Mouse (Mus musculus) limb, embryonic 10.5 days (tissue): ENCODE data around the gene Olfr1393. TPM values are rescaled to one million over a fixed set of nuclear protein-coding genes. Genes with fewer than 3 reads are reported as not detected.

ENCODE experiments used
- DNase-seq: peaks from one replicate; pipeline ENCODE4 v3.0.0-alpha.2; 2017; ENCODE audit warnings: low spot score
- H3K27ac ChIP-seq: fragments of 300-500 bp; sonication (generic); 2 replicates; pipeline ENCODE4 v1.5.1; 2016; ENCODE audit warnings: mild to moderate bottlenecking
- H3K27me3 ChIP-seq: fragments of 300-500 bp; sonication (generic); 2 replicates; pipeline ENCODE4 v1.6.1; 2016; ENCODE audit warnings: low read depth, mild to moderate bottlenecking; ENCODE audit not compliant: poor library complexity, severe bottlenecking
- H3K36me3 ChIP-seq: fragments of 300-500 bp; sonication (generic); 2 replicates; pipeline ENCODE4 v1.6.1; 2016; ENCODE audit warnings: mild to moderate bottlenecking, moderate library complexity
- H3K4me1 ChIP-seq: fragments of 300-500 bp; sonication (generic); 2 replicates; pipeline ENCODE4 v1.6.1; 2016
- H3K4me3 ChIP-seq: fragments of 300-500 bp; sonication (generic); 2 replicates; pipeline ENCODE4 v1.5.1; 2016; ENCODE audit warnings: mild to moderate bottlenecking, moderate library complexity
- H3K9me3 ChIP-seq: fragments of 300-500 bp; sonication (generic); replicated peaks from 2 replicates; pipeline ENCODE4 v1.6.1; 2016; ENCODE audit warnings: mild to moderate bottlenecking
- WGBS: fragments of 180-500 bp; shearing (Covaris S2); methylation state at CpG from one replicate; pipeline ENCODE4 v1.1.7; 2016; 5-methylcytosine and 5-hydroxymethylcytosine counted together
- polyA plus RNA-seq: library from polyadenylated mRNA; unstranded; fragments of >200 nt; fragmentation: Nextera tagmentation; extraction: Ambion mirVana; gene quantifications from 2 replicates; pipeline ENCODE4 v1.2.1, GENCODE M21; 2016

Gene Olfr1393
- polyA plus RNA-seq, 1 experiment from 2014 or later: not detected

DNA sequence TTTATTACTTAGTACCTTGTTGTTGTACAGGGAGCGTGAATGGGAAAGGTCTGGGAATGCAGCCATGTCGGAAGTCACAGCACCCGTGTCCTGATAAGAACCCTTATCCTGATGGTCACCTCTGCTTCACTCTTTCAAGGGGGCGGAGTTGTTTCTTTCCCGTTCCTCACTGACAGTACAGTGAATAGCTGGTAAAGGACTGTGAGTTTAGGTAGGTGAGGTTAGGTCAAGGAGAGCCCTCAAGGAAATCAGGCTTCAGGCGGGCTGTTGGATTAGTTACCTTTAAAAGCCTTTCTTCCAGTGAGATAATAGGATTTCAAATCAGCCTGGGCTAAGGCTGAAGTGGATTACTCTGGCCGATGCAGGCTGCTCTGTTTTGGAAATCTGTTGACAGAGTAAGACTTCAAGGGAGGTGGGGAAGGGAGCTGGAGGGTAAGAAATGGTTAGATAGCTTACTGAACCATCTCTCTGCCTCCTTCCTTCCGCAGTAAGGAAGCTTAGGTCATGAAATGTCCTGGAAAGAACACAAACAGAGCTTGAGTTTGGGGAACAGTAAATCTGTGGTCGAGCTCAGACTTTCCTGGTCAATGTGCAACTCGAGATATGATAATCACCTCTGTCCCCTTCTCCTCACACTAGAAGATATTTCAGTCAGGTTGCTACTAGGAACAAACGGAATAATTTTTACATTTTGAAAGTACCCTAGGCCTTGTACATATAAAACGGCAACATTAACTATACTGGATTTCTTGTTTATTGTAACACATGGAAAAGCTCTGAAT is 32.3 kb upstream of the Olfr1393 start:
- Histone ChIP-seq H3K4me1 (peaks cover 56% of the 10 kb centered on the region), H3K36me3 (no peaks in the 10 kb centered on the region), H3K27me3 (no peaks in the 10 kb centered on the region), H3K9me3 (no peaks in the 10 kb centered on the region), H3K4me3 (peak overlapping the region; percentile 61), H3K27ac (peak overlapping the region; percentile 90)
- 35% methylated on average over 12 of the region's 12 CpGs for WGBS
- peak; percentile 23 for DNase-seq

DNA sequence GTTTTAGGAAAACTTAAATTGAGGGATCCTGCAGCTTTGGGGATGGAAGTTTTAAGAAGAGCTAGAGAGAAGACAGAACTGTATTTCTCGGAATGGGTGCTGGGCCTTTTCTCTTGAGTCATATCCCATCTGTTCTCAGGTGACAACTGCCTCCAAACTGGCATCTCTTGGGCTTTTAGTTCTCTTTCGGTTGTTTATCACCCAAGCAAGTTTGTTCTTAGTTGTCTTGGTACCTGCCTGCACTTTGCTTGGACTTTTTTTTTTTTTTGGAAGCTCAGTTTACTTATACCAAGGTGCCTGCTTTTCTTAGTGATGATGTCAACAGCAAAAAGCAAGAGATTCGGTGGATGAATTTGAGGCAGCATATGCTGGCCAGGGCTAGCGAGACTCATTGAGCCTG is 31.6 kb upstream of the Olfr1393 start:
- no peak overlapping the region for H3K27ac ChIP-seq
- H3K4me1 ChIP-seq: peaks cover 63% of the 10 kb centered on the region
- H3K4me3 ChIP-seq: no peak overlapping the region
- no peaks in the 10 kb centered on the region for H3K36me3 ChIP-seq
- DNase-seq: no peak
- no peaks in the 10 kb centered on the region for H3K27me3 ChIP-seq
- H3K9me3 ChIP-seq: no peaks in the 10 kb centered on the region
- WGBS: 83% methylated on average over 4 of the region's 4 CpGs

DNA sequence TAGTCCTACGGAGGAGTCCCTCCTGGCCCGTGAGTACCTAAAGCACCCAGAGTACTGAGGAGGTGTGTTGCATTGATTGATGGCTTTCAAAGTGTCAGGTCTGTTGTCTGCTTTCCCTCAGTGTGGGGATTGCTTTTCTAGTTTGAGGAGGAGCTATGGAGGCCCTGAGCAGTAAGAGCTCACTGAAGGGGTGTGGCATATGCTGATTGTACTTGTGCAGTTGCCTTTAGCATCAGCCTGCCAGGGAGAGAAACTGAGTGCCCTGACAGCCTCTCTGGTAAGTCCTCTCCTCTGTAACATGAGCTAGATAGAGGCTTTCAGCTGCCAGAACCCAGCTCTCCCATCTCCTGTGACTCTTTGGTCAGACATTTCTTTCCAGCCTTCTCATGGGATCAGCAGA is 30.8 kb upstream of the Olfr1393 start:
- Histone ChIP-seq H3K27ac (no peak overlapping the region), H3K4me3 (no peak overlapping the region), H3K36me3 (peaks cover 4% of the 10 kb centered on the region; the same call in 1 of the 2 replicates), H3K4me1 (peaks cover 70% of the 10 kb centered on the region), H3K9me3 (no peaks in the 10 kb centered on the region), H3K27me3 (no peaks in the 10 kb centered on the region)
- 24% methylated on average over 2 of the region's 2 CpGs for WGBS
- DNase-seq: no peak

DNA sequence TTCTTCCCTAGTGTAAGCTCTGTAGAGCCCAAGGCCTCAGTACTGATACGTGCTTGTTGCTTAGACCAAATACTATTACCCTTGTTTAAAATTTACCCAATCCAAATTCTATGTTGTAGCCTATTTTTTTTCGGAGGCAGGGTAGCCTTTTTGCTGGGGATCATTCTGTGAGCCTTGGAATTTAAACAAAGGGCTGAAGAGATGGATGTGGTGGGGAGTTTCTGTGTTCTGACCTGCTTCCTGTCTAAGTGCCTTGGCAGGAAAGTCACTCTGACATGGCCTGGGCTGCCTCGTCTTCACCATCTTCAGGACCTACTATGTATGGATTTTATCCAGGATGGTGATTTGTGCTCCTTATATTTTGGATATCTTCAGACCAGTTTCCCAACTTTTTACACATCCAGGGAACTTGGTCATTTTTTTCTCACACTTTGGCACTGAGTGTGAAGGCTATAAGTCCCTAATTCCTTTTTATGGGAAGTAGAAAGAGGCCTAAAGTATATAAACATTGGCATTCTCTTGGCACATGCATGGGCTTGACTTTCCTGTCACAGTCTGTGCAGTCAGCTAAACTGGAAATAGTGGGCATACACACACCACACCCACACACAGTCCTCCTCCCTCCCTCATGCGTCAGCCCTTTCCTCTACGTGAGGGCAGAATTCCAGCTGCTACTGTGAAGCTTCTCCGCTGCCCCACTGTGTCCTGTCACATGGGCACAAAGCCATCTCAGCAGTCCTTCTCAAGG is 29.7 kb upstream of the Olfr1393 start:
- WGBS: 72% methylated on average over 6 of the region's 6 CpGs
- DNase-seq: no peak
- peaks cover 14% of the 10 kb centered on the region for H3K36me3 ChIP-seq
- peaks cover 63% of the 10 kb centered on the region for H3K4me1 ChIP-seq
- no peak overlapping the region for H3K4me3 ChIP-seq
- no peaks in the 10 kb centered on the region for H3K9me3 ChIP-seq
- no peaks in the 10 kb centered on the region for H3K27me3 ChIP-seq
- no peak overlapping the region for H3K27ac ChIP-seq

DNA sequence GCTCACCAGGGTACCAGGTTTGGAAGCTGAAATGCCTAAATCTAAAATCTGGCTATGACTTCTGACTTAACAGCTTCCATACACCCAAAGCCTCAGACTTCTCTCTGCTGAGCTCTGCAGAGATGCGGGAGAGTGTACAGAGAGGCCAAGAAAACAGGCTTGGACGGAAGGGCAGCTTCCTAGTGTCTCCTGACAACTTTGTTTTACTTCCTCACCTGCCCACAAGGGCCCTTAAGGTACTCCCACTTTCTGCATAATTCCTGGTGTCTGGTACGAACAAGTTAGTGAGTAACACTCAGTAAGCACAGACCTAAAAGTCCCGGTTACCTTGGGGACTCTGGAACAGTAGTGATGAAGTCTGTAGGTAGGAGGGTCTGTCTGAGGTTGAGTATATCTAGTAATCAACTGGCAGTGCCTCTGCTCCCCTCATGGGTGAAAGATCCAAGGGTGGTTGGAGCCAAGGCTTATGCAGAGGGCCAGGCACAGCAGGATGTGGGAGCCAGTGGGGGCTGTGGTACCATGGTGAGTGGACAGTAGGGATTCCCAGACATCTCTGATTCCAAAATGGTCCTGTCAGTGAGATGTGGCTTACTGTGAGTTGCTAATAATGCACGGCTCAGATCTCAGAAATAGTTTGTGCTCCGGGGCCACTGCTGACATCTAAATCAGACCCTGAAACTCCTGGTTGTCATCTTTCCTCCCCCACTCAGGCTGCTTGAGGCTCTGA is 29.0 kb upstream of the Olfr1393 start:
- Histone ChIP-seq H3K4me1 (peaks cover 63% of the 10 kb centered on the region), H3K4me3 (no peak overlapping the region), H3K27me3 (no peaks in the 10 kb centered on the region), H3K36me3 (peaks cover 21% of the 10 kb centered on the region), H3K27ac (peak overlapping the region; percentile 97), H3K9me3 (no peaks in the 10 kb centered on the region)
- peak; percentile 26 for DNase-seq
- WGBS: 77% methylated on average over 6 of the region's 6 CpGs

DNA sequence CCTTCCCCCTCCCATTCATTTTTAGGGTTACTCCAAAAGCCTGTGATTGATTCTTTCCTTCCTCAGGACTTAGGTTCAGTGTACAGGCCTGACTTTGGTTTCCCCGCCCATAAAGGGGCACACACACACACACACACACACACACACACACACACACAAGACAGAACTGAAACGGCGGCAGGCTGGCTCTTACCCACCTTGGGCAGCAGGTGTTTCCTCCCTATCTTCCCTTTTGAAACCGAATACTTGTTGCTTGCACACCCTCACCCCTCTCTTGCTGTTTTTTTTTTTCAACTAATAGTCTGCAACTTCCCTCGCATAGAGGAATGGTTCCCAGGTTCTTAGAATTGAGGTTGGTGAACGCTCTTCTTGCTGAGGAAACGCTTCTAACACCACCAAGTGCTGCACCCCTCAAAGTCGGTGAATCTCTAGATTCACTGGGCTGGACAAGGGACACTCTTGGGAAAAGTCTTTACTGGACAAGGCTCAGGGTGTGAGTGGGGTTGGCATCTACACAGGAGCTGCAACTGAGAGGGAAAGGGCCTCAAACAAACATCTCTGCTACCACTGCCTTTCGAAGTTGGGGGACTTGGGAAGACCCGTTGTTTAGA is 28.2 kb upstream of the Olfr1393 start:
- Histone ChIP-seq H3K9me3 (no peaks in the 10 kb centered on the region), H3K4me1 (peaks cover 58% of the 10 kb centered on the region), H3K27ac (peak overlapping the region; percentile 97), H3K36me3 (peaks cover 29% of the 10 kb centered on the region), H3K27me3 (no peaks in the 10 kb centered on the region), H3K4me3 (peak overlapping the region; percentile 81)
- WGBS: 29% methylated on average over 10 of the region's 10 CpGs
- peak; percentile 31 for DNase-seq

DNA sequence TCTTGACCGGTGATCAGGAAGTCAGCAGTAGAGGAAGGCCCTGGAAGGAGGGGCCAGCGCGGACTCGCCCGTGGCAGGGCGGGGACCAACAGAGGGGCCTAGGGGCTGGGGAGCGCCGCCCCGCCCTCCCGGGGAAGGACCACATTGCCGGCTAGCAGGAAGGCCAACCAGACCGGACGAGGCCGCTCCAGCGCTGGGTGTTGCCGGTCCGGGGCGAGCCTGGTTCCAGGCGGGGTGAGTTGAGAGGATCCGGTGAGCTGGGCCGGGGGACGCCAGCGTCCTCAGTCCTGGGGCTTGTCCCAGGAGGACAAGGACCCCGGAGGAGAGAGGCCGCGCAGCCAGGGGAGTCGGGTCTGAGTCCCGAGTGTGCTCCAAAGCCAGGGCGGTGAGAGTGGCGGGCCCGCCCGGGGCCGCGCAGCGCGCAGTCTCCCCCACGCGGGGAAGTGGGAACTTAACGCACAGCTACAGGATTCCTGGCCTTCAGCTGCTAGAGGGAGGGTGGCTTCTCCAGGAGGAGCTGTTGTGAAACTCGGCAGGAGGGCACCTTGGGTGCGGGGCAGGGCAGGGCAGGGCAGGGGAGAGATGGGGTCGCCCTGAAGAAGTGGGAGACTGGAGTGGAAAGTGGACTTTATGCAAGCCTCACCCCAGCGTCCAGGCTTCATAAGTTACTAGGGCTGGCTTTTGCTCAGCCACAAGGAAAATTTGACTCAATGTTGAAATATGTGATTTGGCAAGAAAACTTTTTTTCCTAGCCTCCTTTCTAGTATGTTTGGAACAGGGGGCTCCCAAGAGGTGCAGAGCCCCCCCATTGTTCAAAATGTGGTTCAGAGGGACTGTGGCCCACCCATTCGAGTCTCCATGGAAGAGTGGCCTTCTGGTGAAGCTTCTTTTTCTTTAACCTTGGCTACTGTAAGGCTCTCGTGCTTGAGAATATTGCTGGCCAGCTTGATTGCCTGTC is 27.4 kb upstream of the Olfr1393 start:
- WGBS: 2% methylated on average over 45 of the region's 45 CpGs
- H3K27ac ChIP-seq: peak overlapping the region; percentile 97
- peak; percentile 91 for DNase-seq
- peaks cover 50% of the 10 kb centered on the region for H3K4me1 ChIP-seq
- H3K9me3 ChIP-seq: no peaks in the 10 kb centered on the region
- H3K4me3 ChIP-seq: peak overlapping the region; percentile 81
- peaks cover 35% of the 10 kb centered on the region for H3K36me3 ChIP-seq
- H3K27me3 ChIP-seq: no peaks in the 10 kb centered on the region

DNA sequence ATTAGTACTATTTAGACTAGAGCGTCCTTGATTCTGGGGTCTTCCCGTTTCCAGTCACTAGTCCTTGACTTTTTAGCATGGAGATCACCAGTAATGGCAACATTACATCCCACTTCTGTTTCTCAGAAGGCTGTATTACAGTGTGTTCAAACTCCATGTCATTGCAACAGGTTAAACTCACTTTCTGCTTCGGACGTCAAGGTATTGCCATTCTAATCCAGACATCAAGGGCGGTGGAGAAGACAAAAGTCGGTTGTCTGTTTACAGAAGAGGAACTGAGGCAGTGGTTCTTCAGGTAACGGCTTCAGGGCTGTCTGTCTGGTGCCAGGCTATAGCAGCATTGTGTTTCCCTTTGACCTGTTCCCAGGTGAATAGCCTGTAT is 26.7 kb upstream of the Olfr1393 start:
- 66% methylated on average over 7 of the region's 7 CpGs for WGBS
- DNase-seq: no peak
- H3K27me3 ChIP-seq: no peaks in the 10 kb centered on the region
- no peaks in the 10 kb centered on the region for H3K9me3 ChIP-seq
- H3K27ac ChIP-seq: peak overlapping the region; percentile 97; the same call in 1 of the 2 replicates
- H3K4me1 ChIP-seq: peaks cover 44% of the 10 kb centered on the region
- peaks cover 40% of the 10 kb centered on the region for H3K36me3 ChIP-seq
- H3K4me3 ChIP-seq: peak overlapping the region; percentile 81

DNA sequence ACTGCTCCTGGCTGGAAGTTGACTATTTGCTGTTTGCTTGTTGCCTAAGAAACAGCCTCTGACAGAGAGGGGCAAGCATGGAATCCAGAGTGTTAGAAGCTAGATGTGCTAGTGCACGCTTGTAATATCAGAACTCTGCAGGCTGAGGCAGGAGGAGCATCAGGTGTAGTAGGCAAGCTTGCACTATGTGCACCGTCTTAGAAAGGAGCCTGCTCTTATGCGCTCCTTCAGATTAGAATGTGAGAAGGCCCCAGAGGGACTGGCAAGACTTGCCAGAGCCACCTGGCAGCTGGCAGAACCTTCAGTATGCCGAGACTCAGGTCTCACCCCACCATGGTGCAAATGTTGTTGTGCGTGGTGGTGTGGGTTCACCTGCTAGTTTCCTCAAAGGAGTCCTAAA is 26.1 kb upstream of the Olfr1393 start:
- WGBS: 96% methylated on average over 5 of the region's 5 CpGs
- H3K27ac ChIP-seq: no peak overlapping the region
- H3K4me1 ChIP-seq: peaks cover 39% of the 10 kb centered on the region
- no peaks in the 10 kb centered on the region for H3K27me3 ChIP-seq
- H3K4me3 ChIP-seq: no peak overlapping the region
- peaks cover 45% of the 10 kb centered on the region for H3K36me3 ChIP-seq
- DNase-seq: no peak
- no peaks in the 10 kb centered on the region for H3K9me3 ChIP-seq

DNA sequence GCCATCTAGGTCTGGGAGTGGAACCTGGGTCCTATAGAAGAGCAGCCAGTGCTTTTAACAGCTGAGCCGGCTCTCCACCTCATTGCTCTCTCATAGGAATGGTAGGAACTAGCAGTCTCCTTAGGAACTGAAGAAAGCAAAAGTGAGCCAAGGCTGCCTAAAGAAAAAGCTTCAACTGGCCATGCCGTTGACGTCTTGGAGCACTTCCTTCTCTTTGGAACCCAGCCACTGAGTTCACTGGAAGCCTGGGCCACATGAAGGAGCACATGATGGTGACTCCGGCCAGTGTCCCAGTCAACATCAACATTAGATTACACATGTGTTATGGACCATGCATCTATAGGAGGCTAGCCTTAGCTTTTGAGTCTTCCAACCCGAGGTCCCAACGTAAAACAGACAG is 25.1 kb upstream of the Olfr1393 start:
- Histone ChIP-seq H3K27me3 (no peaks in the 10 kb centered on the region), H3K4me1 (peaks cover 31% of the 10 kb centered on the region), H3K36me3 (peaks cover 52% of the 10 kb centered on the region), H3K27ac (no peak overlapping the region), H3K4me3 (no peak overlapping the region), H3K9me3 (no peaks in the 10 kb centered on the region)
- no peak for DNase-seq
- WGBS: 92% methylated on average over 6 of the region's 6 CpGs

DNA sequence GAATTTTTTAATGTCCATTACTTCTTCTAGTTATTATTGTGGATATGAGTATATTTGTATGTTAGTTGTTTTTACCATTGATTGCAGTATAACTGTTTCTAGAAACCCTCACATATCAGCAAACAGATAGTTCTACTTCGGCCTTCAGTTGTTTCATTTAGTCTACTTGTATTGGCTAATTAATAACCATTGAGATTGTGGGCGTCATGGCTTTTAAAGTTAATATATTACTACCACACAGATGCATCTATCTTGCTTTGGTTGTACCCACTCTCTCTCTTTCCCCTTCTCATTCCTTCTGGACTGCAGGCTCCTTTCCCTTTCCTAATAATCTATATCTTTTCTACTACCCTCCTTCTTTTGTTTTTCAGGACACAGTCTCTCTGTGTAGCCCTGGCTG is 18.8 kb upstream of the Olfr1393 start:
- Histone ChIP-seq H3K27ac (no peak overlapping the region), H3K36me3 (peaks cover 74% of the 10 kb centered on the region), H3K27me3 (no peaks in the 10 kb centered on the region), H3K4me1 (no peaks in the 10 kb centered on the region), H3K9me3 (no peaks in the 10 kb centered on the region), H3K4me3 (no peak overlapping the region)
- WGBS: 95% methylated on average over 2 of the region's 2 CpGs
- DNase-seq: no peak

DNA sequence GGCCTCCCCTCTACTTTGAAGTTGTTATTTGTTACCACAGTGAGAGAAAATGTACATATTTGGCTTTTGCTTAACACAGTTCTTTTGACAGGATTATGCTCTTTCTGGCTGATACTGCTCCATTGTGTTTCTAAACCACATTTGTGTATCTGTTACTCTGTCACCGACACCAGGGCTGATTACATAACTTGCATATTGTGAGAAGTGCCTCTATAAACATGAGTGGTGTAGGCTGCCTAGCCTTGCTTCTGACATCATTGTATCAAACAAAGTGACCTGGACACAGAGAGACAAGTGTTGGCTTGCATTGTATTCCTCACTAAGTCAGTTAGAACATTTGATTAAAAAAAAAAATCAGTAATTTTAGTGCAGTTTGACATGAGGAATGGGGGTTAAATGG is 18.3 kb upstream of the Olfr1393 start:
- no peak overlapping the region for H3K4me3 ChIP-seq
- H3K36me3 ChIP-seq: peaks cover 73% of the 10 kb centered on the region
- no peaks in the 10 kb centered on the region for H3K27me3 ChIP-seq
- H3K9me3 ChIP-seq: no peaks in the 10 kb centered on the region
- H3K4me1 ChIP-seq: no peaks in the 10 kb centered on the region
- no peak overlapping the region for H3K27ac ChIP-seq
- DNase-seq: no peak
- 94% methylated on average over 1 of the region's 1 CpGs for WGBS
